Mouse (Mus musculus): ENCODE results near the gene Ighmbp2. TPM values are rescaled to one million over a fixed set of nuclear protein-coding genes. Genes with fewer than 3 reads are reported as not detected.

The Ighmbp2 gene
- polyA plus RNA-seq, 1 experiment, result 6.3 TPM

- TF ChIP-seq SRF (IDR thresholded peaks at IDR 0.05; ENCODE audit: control insufficient read depth, insufficient read length, low read depth) (no peak), REST (IDR thresholded peaks at IDR 0.05; ENCODE audit: insufficient read depth, insufficient read length) (no peak), POLR2AphosphoS2 (IDR thresholded peaks at IDR 0.05; ENCODE audit: insufficient read length, low read depth) (no peak), TCF3 (IDR thresholded peaks at IDR 0.05; ENCODE audit: insufficient read length, low read depth) (no peak), CEBPB (IDR thresholded peaks at IDR 0.05; ENCODE audit: insufficient read depth, poor library complexity, severe bottlenecking) (no peak), TCF12 (IDR thresholded peaks at IDR 0.05; ENCODE audit: insufficient read depth, poor library complexity, severe bottlenecking) (no peak), E2F4 (IDR thresholded peaks at IDR 0.05; ENCODE audit: insufficient read depth) (no peak), MYOD1 (IDR thresholded peaks at IDR 0.05; ENCODE audit: control insufficient read depth in 1 of 3, insufficient read length in 2 of 3, low read depth in 2 of 3) (no peak), USF1 (IDR thresholded peaks at IDR 0.05; ENCODE audit: low read depth) (no peak), MYOG (IDR thresholded peaks at IDR 0.05; ENCODE audit: control insufficient read depth in 1 of 3, insufficient read depth in 1 of 3, insufficient read length in 2 of 3, low read depth in 2 of 3) (no peak), MAX (IDR thresholded peaks at IDR 0.05; ENCODE audit: low read depth) (no peak), POLR2A (IDR thresholded peaks at IDR 0.05; ENCODE audit: insufficient read length, low read depth) (no peak)
- peak overlapping the region; percentile 49 for H3K4me3 ChIP-seq
Observed at GRCm38 (mm10) chr19:3321617-3322016, 38.8 kb upstream of the Ighmbp2 start.

GRCm38 (mm10) chr19:3320801-3321200, 38.0 kb upstream of the Ighmbp2 start:
- no peak overlapping the region for H3K4me3 ChIP-seq
- no peak overlapping the region for H3ac ChIP-seq (ENCODE audit: control insufficient read depth, insufficient read length)
- no peak overlapping the region for H3K4me2 ChIP-seq (ENCODE audit: low read depth)
- no peaks in the 10 kb centered on the region for H3K27me3 ChIP-seq (ENCODE audit: control insufficient read depth, insufficient read depth, insufficient read length)
- TF ChIP-seq MYOD1 (IDR thresholded peaks at IDR 0.05; ENCODE audit: control insufficient read depth in 1 of 3, insufficient read length in 2 of 3, low read depth in 2 of 3), result no peak
- no peak for TF ChIP-seq MYOG (IDR thresholded peaks at IDR 0.05; ENCODE audit: control insufficient read depth in 1 of 3, insufficient read depth in 1 of 3, insufficient read length in 2 of 3, low read depth in 2 of 3)
- TF ChIP-seq CEBPB (IDR thresholded peaks at IDR 0.05; ENCODE audit: insufficient read depth, poor library complexity, severe bottlenecking), result no peak
- TF ChIP-seq SRF (IDR thresholded peaks at IDR 0.05; ENCODE audit: control insufficient read depth, insufficient read length, low read depth), result no peak
- no peaks in the 10 kb centered on the region for H3K36me3 ChIP-seq (ENCODE audit: control insufficient read depth, insufficient read depth)
- no peaks in the 10 kb centered on the region for H3K79me2 ChIP-seq (ENCODE audit: control insufficient read depth, insufficient read depth)

More at GRCm38 (mm10) chr19:3321617-3322016, 38.8 kb upstream of the Ighmbp2 start:
- no peaks in the 10 kb centered on the region for H3K79me2 ChIP-seq (ENCODE audit: control insufficient read depth, insufficient read depth)
- no peak overlapping the region for H3ac ChIP-seq (ENCODE audit: control insufficient read depth, insufficient read length)
- H3K36me3 ChIP-seq (ENCODE audit: control insufficient read depth, insufficient read depth), result no peaks in the 10 kb centered on the region
- H3K27me3 ChIP-seq (ENCODE audit: control insufficient read depth, insufficient read depth, insufficient read length), result no peaks in the 10 kb centered on the region
- H3K4me2 ChIP-seq (ENCODE audit: low read depth), result peak overlapping the region; percentile 99

GRCm38 (mm10) chr19:3320086-3320485, 37.3 kb upstream of the Ighmbp2 start:
- Histone ChIP-seq H3K27me3 (ENCODE audit: control insufficient read depth, insufficient read depth, insufficient read length) (no peaks in the 10 kb centered on the region), H3K79me2 (ENCODE audit: control insufficient read depth, insufficient read depth) (no peaks in the 10 kb centered on the region), H3K4me2 (ENCODE audit: low read depth) (no peak overlapping the region), H3ac (ENCODE audit: control insufficient read depth, insufficient read length) (no peak overlapping the region), H3K4me3 (no peak overlapping the region), H3K36me3 (ENCODE audit: control insufficient read depth, insufficient read depth) (no peaks in the 10 kb centered on the region)
- TF ChIP-seq SRF (IDR thresholded peaks at IDR 0.05; ENCODE audit: control insufficient read depth, insufficient read length, low read depth) (no peak), REST (IDR thresholded peaks at IDR 0.05; ENCODE audit: insufficient read depth, insufficient read length) (no peak), MYOD1 (IDR thresholded peaks at IDR 0.05; ENCODE audit: control insufficient read depth in 1 of 3, insufficient read length in 2 of 3, low read depth in 2 of 3) (no peak), POLR2AphosphoS2 (IDR thresholded peaks at IDR 0.05; ENCODE audit: insufficient read length, low read depth) (no peak), MAX (IDR thresholded peaks at IDR 0.05; ENCODE audit: low read depth) (no peak), CEBPB (IDR thresholded peaks at IDR 0.05; ENCODE audit: insufficient read depth, poor library complexity, severe bottlenecking) (no peak), E2F4 (IDR thresholded peaks at IDR 0.05; ENCODE audit: insufficient read depth) (no peak), TCF12 (IDR thresholded peaks at IDR 0.05; ENCODE audit: insufficient read depth, poor library complexity, severe bottlenecking) (no peak), POLR2A (IDR thresholded peaks at IDR 0.05; ENCODE audit: insufficient read length, low read depth) (no peak), MYOG (IDR thresholded peaks at IDR 0.05; ENCODE audit: control insufficient read depth in 1 of 3, insufficient read depth in 1 of 3, insufficient read length in 2 of 3, low read depth in 2 of 3) (no peak), USF1 (IDR thresholded peaks at IDR 0.05; ENCODE audit: low read depth) (no peak), TCF3 (IDR thresholded peaks at IDR 0.05; ENCODE audit: insufficient read length, low read depth) (no peak)

- Histone ChIP-seq H3K36me3 (ENCODE audit: control insufficient read depth, insufficient read depth) (no peaks in the 10 kb centered on the region), H3K4me2 (ENCODE audit: low read depth) (no peak overlapping the region), H3K27me3 (ENCODE audit: control insufficient read depth, insufficient read depth, insufficient read length) (no peaks in the 10 kb centered on the region), H3K79me2 (ENCODE audit: control insufficient read depth, insufficient read depth) (no peaks in the 10 kb centered on the region), H3K4me3 (no peak overlapping the region), H3ac (ENCODE audit: control insufficient read depth, insufficient read length) (no peak overlapping the region)
- TF ChIP-seq POLR2AphosphoS2 (IDR thresholded peaks at IDR 0.05; ENCODE audit: insufficient read length, low read depth) (no peak), REST (IDR thresholded peaks at IDR 0.05; ENCODE audit: insufficient read depth, insufficient read length) (no peak), TCF3 (IDR thresholded peaks at IDR 0.05; ENCODE audit: insufficient read length, low read depth) (no peak), CEBPB (IDR thresholded peaks at IDR 0.05; ENCODE audit: insufficient read depth, poor library complexity, severe bottlenecking) (no peak), USF1 (IDR thresholded peaks at IDR 0.05; ENCODE audit: low read depth) (no peak), E2F4 (IDR thresholded peaks at IDR 0.05; ENCODE audit: insufficient read depth) (no peak), MAX (IDR thresholded peaks at IDR 0.05; ENCODE audit: low read depth) (no peak), MYOG (IDR thresholded peaks at IDR 0.05; ENCODE audit: control insufficient read depth in 1 of 3, insufficient read depth in 1 of 3, insufficient read length in 2 of 3, low read depth in 2 of 3) (no peak), POLR2A (IDR thresholded peaks at IDR 0.05; ENCODE audit: insufficient read length, low read depth) (no peak), MYOD1 (IDR thresholded peaks at IDR 0.05; ENCODE audit: control insufficient read depth in 1 of 3, insufficient read length in 2 of 3, low read depth in 2 of 3) (no peak), TCF12 (IDR thresholded peaks at IDR 0.05; ENCODE audit: insufficient read depth, poor library complexity, severe bottlenecking) (no peak), SRF (IDR thresholded peaks at IDR 0.05; ENCODE audit: control insufficient read depth, insufficient read length, low read depth) (no peak)
Observed at GRCm38 (mm10) chr19:3319341-3319740, 36.5 kb upstream of the Ighmbp2 start.

Measured in myocyte (in vitro differentiated cells).